19 mouse cellular contexts compared by ENCODE assay signal in the genomic region with DNA sequence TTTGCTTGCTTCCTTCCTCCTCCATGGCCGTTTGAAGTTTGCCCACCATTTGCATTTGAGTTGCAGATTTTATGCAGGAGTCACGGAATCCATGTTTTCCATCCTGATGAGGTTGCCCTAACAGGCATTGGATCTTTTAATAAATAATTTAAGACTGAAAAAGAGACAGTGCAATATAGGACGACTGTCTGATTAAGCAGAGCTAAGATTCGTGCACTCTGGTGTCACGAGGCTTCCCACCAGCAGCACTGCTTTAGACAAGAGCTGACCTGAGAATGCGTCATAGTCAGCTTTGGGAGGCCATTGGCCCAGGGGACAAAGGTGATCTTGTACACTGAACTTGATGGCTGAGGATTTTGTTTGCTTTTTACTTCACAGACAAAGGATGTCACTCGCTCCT.
A peak's percentile ranks its signal among the peaks of the same experiment; 100 is the strongest.
DNase-seq lines count a peak whose midpoint lies in the region; ATAC-seq and TF ChIP-seq lines count a peak whose summit lies in the region.
"Had no signal": no experiment of that assay in that cellular context is flagged by ENCODE, and none has a peak within 500 bp of the region (broad histone marks: within the 10 kb centered on the region; RNA-seq: fewer than 3 reads in every experiment).

No protein-coding gene starts in this region.

- peaks cover 7% of the 10 kb centered on the region; the same call in 1 of the 2 replicates for H3K27me3 ChIP-seq in forebrain, embryonic 12.5 days
- no peaks in the 10 kb centered on the region for H3K27me3 ChIP-seq in forebrain, embryonic 16.5 days (replicated peaks; ENCODE audit: control insufficient read depth, insufficient read depth, low read length)
- H3K27me3 ChIP-seq in midbrain, embryonic 12.5 days: peaks cover 4% of the 10 kb centered on the region; the same call in 1 of the 2 replicates
- H3K27me3 ChIP-seq in neural tube, embryonic 14.5 days (ENCODE audit: control insufficient read depth, insufficient read depth, low read length): no peaks in the 10 kb centered on the region
- H3K27me3 ChIP-seq: heart, embryonic 13.5 days; kidney, embryonic 15.5 days had no signal

- ATAC-seq in forebrain, embryonic 12.5 days (ENCODE audit: low FRiP score): no peak
- ATAC-seq in forebrain, embryonic 16.5 days: no peak
- ATAC-seq in midbrain, embryonic 12.5 days (ENCODE audit: low FRiP score, low read depth): peak; percentile 64
- ATAC-seq in neural tube, embryonic 14.5 days (ENCODE audit: low read depth): peak; percentile 9; the same call in 1 of the 2 replicates
- ATAC-seq: activated CD4-positive, CD25-positive, alpha-beta regulatory T cell, adult 4 months; CD4-positive, CD25-positive, alpha-beta regulatory T cell, adult 4 months; Patski had no signal

- H3K4me3 ChIP-seq in forebrain, embryonic 12.5 days (replicated peaks): no peak overlapping the region
- H3K4me3 ChIP-seq in forebrain, embryonic 16.5 days (replicated peaks; ENCODE audit: low read length): no peak overlapping the region
- H3K4me3 ChIP-seq in midbrain, embryonic 12.5 days: no peak overlapping the region
- H3K4me3 ChIP-seq in neural tube, embryonic 14.5 days (ENCODE audit: low read depth, low read length): no peak overlapping the region
- H3K4me3 ChIP-seq: heart, embryonic 13.5 days; kidney, embryonic 15.5 days; limb, embryonic 12.5 days had no signal

- peaks cover 29% of the 10 kb centered on the region for H3K4me1 ChIP-seq in forebrain, embryonic 12.5 days
- H3K4me1 ChIP-seq in forebrain, embryonic 16.5 days (replicated peaks; ENCODE audit: control insufficient read depth, insufficient read depth, low read length): peaks cover 13% of the 10 kb centered on the region
- H3K4me1 ChIP-seq in midbrain, embryonic 12.5 days: peaks cover 29% of the 10 kb centered on the region
- peaks cover 16% of the 10 kb centered on the region for H3K4me1 ChIP-seq in neural tube, embryonic 14.5 days (ENCODE audit: control insufficient read depth, insufficient read depth, low read length)
- H3K4me1 ChIP-seq: heart, embryonic 13.5 days; kidney, embryonic 15.5 days had no signal

- TF ChIP-seq POLR2A in brain, embryonic 14.5 days (IDR thresholded peaks at IDR 0.05; ENCODE audit: borderline replicate concordance, extremely low read depth, insufficient read depth, insufficient read length, poor library complexity, severe bottlenecking): no peak

- H3K27ac ChIP-seq in forebrain, embryonic 12.5 days: 0 out of 2 replicates have a peak overlapping the region, but pooled peaks have one; percentile 31
- no peak overlapping the region for H3K27ac ChIP-seq in forebrain, embryonic 16.5 days (ENCODE audit: low read length)
- H3K27ac ChIP-seq in midbrain, embryonic 12.5 days (replicated peaks): peak overlapping the region; percentile 72
- peak overlapping the region; percentile 48; the same call in 1 of the 2 replicates for H3K27ac ChIP-seq in neural tube, embryonic 14.5 days (ENCODE audit: low read depth, low read length)
- H3K27ac ChIP-seq: heart, embryonic 13.5 days; kidney, embryonic 15.5 days; limb, embryonic 12.5 days; liver, embryonic 14.5 days; stomach, postnatal 0 days had no signal

- H3K4me2 ChIP-seq in forebrain, embryonic 12.5 days: no peak overlapping the region
- H3K4me2 ChIP-seq in forebrain, embryonic 16.5 days (ENCODE audit: low read length): no peak overlapping the region
- peak overlapping the region; percentile 19; the same call in 1 of the 2 replicates for H3K4me2 ChIP-seq in midbrain, embryonic 12.5 days (replicated peaks)
- no peak overlapping the region for H3K4me2 ChIP-seq in neural tube, embryonic 14.5 days (ENCODE audit: low read depth, low read length)
- H3K4me2 ChIP-seq: heart, embryonic 13.5 days; kidney, embryonic 15.5 days; limb, embryonic 12.5 days had no signal

- 0 out of 2 replicates have a peak, but pooled peaks cover 6% of the 10 kb centered on the region for H3K9me3 ChIP-seq in forebrain, embryonic 12.5 days
- peaks cover 5% of the 10 kb centered on the region; the same call in 1 of the 2 replicates for H3K9me3 ChIP-seq in forebrain, embryonic 16.5 days (ENCODE audit: control insufficient read depth, low read length)
- peaks cover 5% of the 10 kb centered on the region; the same call in 1 of the 2 replicates for H3K9me3 ChIP-seq in midbrain, embryonic 12.5 days
- no peaks in the 10 kb centered on the region for H3K9me3 ChIP-seq in neural tube, embryonic 14.5 days (ENCODE audit: control insufficient read depth, low read length)
- H3K9me3 ChIP-seq: kidney, embryonic 15.5 days had no signal

- no peak for TF ChIP-seq CTCF in brain, embryonic 14.5 days (IDR thresholded peaks at IDR 0.05; ENCODE audit: borderline replicate concordance, extremely low read depth, insufficient read depth, insufficient read length)

- WGBS in forebrain, embryonic 12.5 days: 61% methylated on average over 7 of the region's 7 CpGs
- 63% methylated on average over 7 of the region's 7 CpGs for WGBS in forebrain, embryonic 16.5 days
- WGBS in midbrain, embryonic 12.5 days: 40% methylated on average over 7 of the region's 7 CpGs
- 61% methylated on average over 7 of the region's 7 CpGs for WGBS in neural tube, embryonic 14.5 days

- H3K9ac ChIP-seq in forebrain, embryonic 12.5 days: no peak overlapping the region
- no peak overlapping the region for H3K9ac ChIP-seq in forebrain, embryonic 16.5 days (replicated peaks; ENCODE audit: low read depth, low read length)
- no peak overlapping the region for H3K9ac ChIP-seq in midbrain, embryonic 12.5 days (replicated peaks)
- no peak overlapping the region for H3K9ac ChIP-seq in neural tube, embryonic 14.5 days (replicated peaks; ENCODE audit: low read depth, low read length)
- H3K9ac ChIP-seq: heart, embryonic 13.5 days; kidney, embryonic 15.5 days; limb, embryonic 12.5 days; liver, embryonic 14.5 days had no signal

- DNase-seq in brain, embryonic 14.5 days (ENCODE audit: low read depth): peak; percentile 59
- DNase-seq in urinary bladder, postnatal 14 days (ENCODE audit: low spot score): no peak
- no peak for DNase-seq in thymus, postnatal 10 days (ENCODE audit: low spot score in 2 of 2)
- DNase-seq: adrenal gland, postnatal 10 days; cerebellum, postnatal 10 days; gastrocnemius, postnatal 10 days; heart, adult 11 months had no signal

- no peaks in the 10 kb centered on the region for H3K36me3 ChIP-seq in forebrain, embryonic 12.5 days (replicated peaks)
- no peaks in the 10 kb centered on the region for H3K36me3 ChIP-seq in forebrain, embryonic 16.5 days (ENCODE audit: control insufficient read depth, insufficient read depth)
- no peaks in the 10 kb centered on the region for H3K36me3 ChIP-seq in midbrain, embryonic 12.5 days
- H3K36me3 ChIP-seq in neural tube, embryonic 14.5 days (ENCODE audit: control insufficient read depth, insufficient read depth, low read length): no peaks in the 10 kb centered on the region
- H3K36me3 ChIP-seq: heart, embryonic 13.5 days; kidney, embryonic 15.5 days; limb, embryonic 12.5 days had no signal

Comparison
In these comparisons a context has a peak if more than half of its experiments do, and no peak if none do; other contexts are left out.
1. ATAC-seq: peak in midbrain, embryonic 12.5 days (single experiment) and neural tube, embryonic 14.5 days (single experiment); none in forebrain, embryonic 12.5 days (single experiment) and forebrain, embryonic 16.5 days (single experiment).